Mouse (Mus musculus) G1E (cell line): ENCODE data around the gene Itgax. TPM values are rescaled to one million over a fixed set of nuclear protein-coding genes. Genes with fewer than 3 reads are reported as not detected.

ENCODE experiments used
- ATAC-seq: 2 replicates; pipeline ENCODE4 v1.8.0; 2016; ENCODE audit warnings: mild to moderate bottlenecking; ENCODE audit not compliant: insufficient number of reproducible peaks, poor library complexity, low FRiP score, severe bottlenecking; ENCODE audit errors: extremely low read depth
- DNase-seq: peaks from one replicate; pipeline ENCODE4 v3.0.0; 2012; ENCODE audit warnings: low spot score
- H3K27me3 ChIP-seq: 2 replicates; pipeline ENCODE4 v1.6.1; 2012; ENCODE audit warnings: mild to moderate bottlenecking, low read length, inconsistent platforms; ENCODE audit not compliant: insufficient read depth
- H3K36me3 ChIP-seq: replicated peaks from 2 replicates; pipeline ENCODE3; 2012; ENCODE audit warnings: mild to moderate bottlenecking, inconsistent platforms
- H3K4me1 ChIP-seq: 2 replicates; pipeline ENCODE4 v1.6.1; 2012; ENCODE audit warnings: low read depth, low read length, inconsistent platforms, mixed read lengths; ENCODE audit not compliant: insufficient read depth
- H3K4me3 ChIP-seq: 2 replicates; pipeline ENCODE4 v1.5.1; 2012; ENCODE audit warnings: low read depth, mild to moderate bottlenecking, inconsistent platforms, low read length, moderate library complexity, mixed read lengths
- H3K9me3 ChIP-seq: replicated peaks from 2 replicates; pipeline ENCODE4 v1.6.1; 2012; ENCODE audit warnings: inconsistent platforms
- CTCF ChIP-seq: IDR thresholded peaks from 2 replicates; pipeline ENCODE4 v1.5.1; 2012; ENCODE audit warnings: low read depth, low read length, inconsistent platforms, mixed read lengths
- GATA1 ChIP-seq: IDR thresholded peaks from 2 replicates; pipeline ENCODE4 v1.6.1; 2012; ENCODE audit warnings: borderline replicate concordance, low read length, inconsistent platforms, mixed read lengths
- GATA2 ChIP-seq: IDR thresholded peaks from 2 replicates; pipeline ENCODE4 v1.6.1; 2012; ENCODE audit warnings: low read depth, low read length, inconsistent platforms, borderline replicate concordance
- POLR2AphosphoS5 ChIP-seq: IDR thresholded peaks from 2 replicates; pipeline ENCODE4 v1.6.1; 2012; ENCODE audit warnings: low read depth, low read length, inconsistent platforms; ENCODE audit not compliant: insufficient replicate concordance
- TAL1 ChIP-seq: conservative IDR thresholded peaks from 2 replicates; pipeline ENCODE4 v1.6.1; 2012; ENCODE audit warnings: low read depth, low read length, inconsistent platforms, mixed read lengths
- polyA plus RNA-seq: library from polyadenylated mRNA; stranded (reverse); fragments of >175 nt; gene quantifications from 2 replicates; pipeline ENCODE4 v1.2.3, GENCODE M21; 2012
- total RNA-seq, 2 experiments: library from RNA; stranded (forward) in 1 of 2; stranded (reverse) in 1 of 2; fragments of 200-1000 nt in 1 of 2; fragments of >200 nt in 1 of 2; fragmentation: Nextera tagmentation in 1 of 2; gene quantifications; 2 replicates each; pipeline ENCODE4 v1.2.3; 2014 to 2017

The Itgax gene
- not detected in 2 replicates for total RNA-seq (2014; fragmentation: Nextera tagmentation)
- total RNA-seq (2017) = 0.11 and 0.58 TPM in 2 replicates
- not detected in 2 replicates for polyA plus RNA-seq

GRCm38 (mm10) chr7:128128741-128129720 is at the start of gene Itgax:
Itgax (plus strand) TSS chr7:128129547.
- Histone ChIP-seq H3K9me3 (no peaks in the 10 kb centered on the region), H3K36me3 (no peaks in the 10 kb centered on the region), H3K4me1 (no peaks in the 10 kb centered on the region), H3K27me3 (peaks cover 11% of the 10 kb centered on the region), H3K4me3 (no peak within 1 kb of the TSS)
- no peak for TF ChIP-seq POLR2AphosphoS5
- TF ChIP-seq GATA1 = no peak
- TF ChIP-seq TAL1 = no peak
- TF ChIP-seq GATA2 = no peak
- no peak for TF ChIP-seq CTCF
- ATAC-seq = no peak
- DNase-seq = no peak

GRCm38 (mm10) chr7:128080012-128080411 is 49.3 kb upstream of the Itgax start:
- no peak for DNase-seq

GRCm38 (mm10) chr7:128089141-128089540 is 40.2 kb upstream of the Itgax start:
- DNase-seq (no peak), ATAC-seq (no peak)
- H3K27me3 ChIP-seq = no peaks in the 10 kb centered on the region
- H3K4me3 ChIP-seq = no peak overlapping the region
- H3K9me3 ChIP-seq = no peaks in the 10 kb centered on the region
- no peaks in the 10 kb centered on the region for H3K4me1 ChIP-seq
- no peak for TF ChIP-seq GATA1
- no peak for TF ChIP-seq CTCF
- no peak for TF ChIP-seq POLR2AphosphoS5
- TF ChIP-seq TAL1 = no peak
- TF ChIP-seq GATA2 = no peak
- no peaks in the 10 kb centered on the region for H3K36me3 ChIP-seq

More at GRCm38 (mm10) chr7:128080012-128080411, 49.3 kb upstream of the Itgax start:
- Histone ChIP-seq H3K27me3 (peaks cover 11% of the 10 kb centered on the region), H3K36me3 (no peaks in the 10 kb centered on the region), H3K9me3 (no peaks in the 10 kb centered on the region), H3K4me1 (no peaks in the 10 kb centered on the region), H3K4me3 (no peak overlapping the region)
- TF ChIP-seq CTCF (no peak), POLR2AphosphoS5 (no peak), TAL1 (no peak), GATA2 (no peak), GATA1 (no peak)
- no peak for ATAC-seq

DNA sequence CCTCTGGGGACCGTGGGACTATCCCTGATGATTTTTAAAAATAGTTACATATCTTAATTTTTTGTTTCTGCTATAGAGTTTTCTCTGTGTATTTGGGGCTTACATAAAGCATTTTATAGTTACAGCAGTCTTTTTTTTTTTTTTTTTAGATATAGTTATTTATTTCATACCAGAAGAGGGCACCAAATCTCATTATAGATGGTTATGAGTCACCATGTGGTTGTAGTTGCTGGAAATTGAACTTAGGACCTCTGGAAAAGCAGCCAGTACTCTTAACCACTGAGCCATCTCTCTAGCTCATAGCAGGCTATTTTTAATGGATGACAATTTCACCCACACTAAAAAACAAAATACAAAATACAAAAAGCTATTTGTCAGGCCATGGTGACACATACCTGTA is 31.2 kb upstream of the Itgax start:
- no peaks in the 10 kb centered on the region for H3K36me3 ChIP-seq
- ATAC-seq = no peak
- H3K27me3 ChIP-seq = peaks cover 4% of the 10 kb centered on the region; the same call in 1 of the 2 replicates
- no peaks in the 10 kb centered on the region for H3K4me1 ChIP-seq
- H3K4me3 ChIP-seq = no peak overlapping the region
- no peak for DNase-seq
- H3K9me3 ChIP-seq = no peaks in the 10 kb centered on the region
- TF ChIP-seq GATA1 (no peak), TAL1 (no peak), GATA2 (no peak), CTCF (no peak), POLR2AphosphoS5 (no peak)

- Histone ChIP-seq H3K9me3 (no peaks in the 10 kb centered on the region), H3K27me3 (peaks cover 10% of the 10 kb centered on the region; the same call in 1 of the 2 replicates), H3K36me3 (no peaks in the 10 kb centered on the region), H3K4me3 (no peak overlapping the region), H3K4me1 (no peaks in the 10 kb centered on the region)
- TF ChIP-seq CTCF (no peak), GATA1 (no peak), TAL1 (no peak), GATA2 (no peak), POLR2AphosphoS5 (no peak)
- ATAC-seq (no peak), DNase-seq (no peak)
Measured at GRCm38 (mm10) chr7:128100742-128101357, 28.5 kb upstream of the Itgax start.

- Histone ChIP-seq H3K4me3 (no peak overlapping the region), H3K36me3 (no peaks in the 10 kb centered on the region), H3K9me3 (no peaks in the 10 kb centered on the region), H3K27me3 (peaks cover 22% of the 10 kb centered on the region), H3K4me1 (no peaks in the 10 kb centered on the region)
- ATAC-seq (no peak), DNase-seq (no peak)
- TF ChIP-seq CTCF = no peak
- TF ChIP-seq GATA2 = no peak
- TF ChIP-seq TAL1 = no peak
- TF ChIP-seq POLR2AphosphoS5 = no peak
- TF ChIP-seq GATA1 = no peak
Measured at GRCm38 (mm10) chr7:128105246-128105645, 24.1 kb upstream of the Itgax start.
